In genomic region chr3:38663670-38664494, GRCm38 (mm10) we compare ENCODE assay signal across 8 mouse cellular contexts.
DNase-seq lines count a peak whose midpoint lies in the region; ATAC-seq lines count a peak whose summit lies in the region.

No protein-coding gene starts in this region.

- no peaks in the 10 kb centered on the region for H3K36me3 ChIP-seq in forebrain, embryonic 12.5 days (replicated peaks)

- peak overlapping the region; percentile 56; the same call in 1 of the 2 replicates for H3K27ac ChIP-seq in forebrain, embryonic 12.5 days

- H3K9ac ChIP-seq in forebrain, embryonic 12.5 days, result no peak overlapping the region

- H3K4me3 ChIP-seq in forebrain, embryonic 12.5 days (replicated peaks), result no peak overlapping the region

- peak; percentile 50 to 61 for DNase-seq in cerebellum, postnatal 14 days
- DNase-seq in cerebellum, adult 11 months, result no peak
- DNase-seq in R1 (ENCODE audit: low read depth, low spot score), result peak; percentile 50
- peak; percentile 78 for DNase-seq in mesoderm, embryonic 11.5 days (ENCODE audit: low read depth, low spot score)
- DNase-seq in right cerebral cortex, postnatal 4 days, result no peak
- no peak for DNase-seq in right cerebral cortex, adult 2 months (ENCODE audit: low spot score in 2 of 2)
- no peak for DNase-seq in thymus, postnatal 10 days (ENCODE audit: low spot score in 2 of 2)

- 48% methylated on average over 17 of the region's 17 CpGs for WGBS in forebrain, embryonic 12.5 days

- ATAC-seq in forebrain, embryonic 12.5 days (ENCODE audit: low FRiP score), result peak; percentile 79

- H3K4me1 ChIP-seq in forebrain, embryonic 12.5 days, result peaks cover 11% of the 10 kb centered on the region

- H3K27me3 ChIP-seq in forebrain, embryonic 12.5 days, result no peaks in the 10 kb centered on the region

- no peaks in the 10 kb centered on the region for H3K9me3 ChIP-seq in forebrain, embryonic 12.5 days

- H3K4me2 ChIP-seq in forebrain, embryonic 12.5 days, result peak overlapping the region; percentile 25; the same call in 1 of the 2 replicates

Comparison
In these comparisons a context has a peak if more than half of its experiments do, and no peak if none do; other contexts are left out.
1. DNase-seq: peak in cerebellum, postnatal 14 days (2 of 2), R1 (single experiment) and mesoderm, embryonic 11.5 days (single experiment); none in cerebellum, adult 11 months (single experiment), right cerebral cortex, postnatal 4 days (single experiment), right cerebral cortex, adult 2 months (0 of 2) and thymus, postnatal 10 days (0 of 2).